Mouse (Mus musculus): Measurements from ENCODE around the gene Asic2. TPM values are rescaled to one million over a fixed set of nuclear protein-coding genes. Genes with fewer than 3 reads are reported as not detected.

Gene Asic2
- total RNA-seq, 2 experiments from 2014 or later: 52.8 to 57.6 TPM

DNA sequence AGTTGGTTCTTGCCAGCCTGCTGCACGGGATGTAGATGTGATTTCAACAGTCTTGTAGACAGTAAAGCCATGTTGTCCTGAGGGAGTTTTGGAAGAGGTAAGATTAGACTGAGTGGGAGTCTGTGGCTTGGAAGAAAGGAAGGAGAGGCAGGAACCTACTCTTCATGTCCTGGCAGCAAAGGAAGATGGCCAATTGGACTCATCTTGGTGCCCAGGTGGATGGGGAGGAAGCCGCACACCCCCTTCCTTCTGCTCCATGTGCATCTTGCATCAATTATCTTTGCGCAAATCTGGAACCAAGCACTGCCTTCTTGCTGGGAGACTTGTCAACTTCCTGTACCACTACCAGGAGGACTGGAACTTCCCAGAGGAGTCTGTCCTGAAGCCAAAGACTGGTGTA lies 403.4 kb downstream of the Asic2 start:
- no peak for DNase-seq
- intact Hi-C loops (cut with DNase I): no loop called here

GRCm38 (mm10) chr11:81560374-81560773 lies 407.9 kb downstream of the Asic2 start:
- intact Hi-C loops (cut with DNase I): no loop called here
- DNase-seq: no peak

DNA sequence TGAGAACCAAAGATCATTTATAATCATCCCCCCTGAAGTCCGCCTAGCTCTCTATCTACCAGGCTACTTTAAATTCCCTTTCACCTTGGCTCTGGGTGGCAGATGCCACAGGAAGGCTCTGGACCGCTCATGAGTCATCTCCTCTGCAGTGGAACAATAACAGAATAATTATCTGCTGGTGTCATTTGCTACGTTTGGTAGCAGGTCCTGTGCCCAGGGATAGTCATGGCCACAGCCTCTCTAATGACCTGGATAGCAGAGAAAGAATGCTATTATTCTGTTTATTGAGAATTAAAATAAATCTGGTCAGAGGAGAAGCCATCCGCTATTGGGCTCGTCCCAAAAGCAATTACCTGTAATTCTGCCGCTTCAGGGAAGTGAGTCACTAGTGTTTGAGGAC lies 425.1 kb downstream of the Asic2 start:
- DNase-seq: no peak
- intact Hi-C loops (cut with DNase I): no loop called here

DNA sequence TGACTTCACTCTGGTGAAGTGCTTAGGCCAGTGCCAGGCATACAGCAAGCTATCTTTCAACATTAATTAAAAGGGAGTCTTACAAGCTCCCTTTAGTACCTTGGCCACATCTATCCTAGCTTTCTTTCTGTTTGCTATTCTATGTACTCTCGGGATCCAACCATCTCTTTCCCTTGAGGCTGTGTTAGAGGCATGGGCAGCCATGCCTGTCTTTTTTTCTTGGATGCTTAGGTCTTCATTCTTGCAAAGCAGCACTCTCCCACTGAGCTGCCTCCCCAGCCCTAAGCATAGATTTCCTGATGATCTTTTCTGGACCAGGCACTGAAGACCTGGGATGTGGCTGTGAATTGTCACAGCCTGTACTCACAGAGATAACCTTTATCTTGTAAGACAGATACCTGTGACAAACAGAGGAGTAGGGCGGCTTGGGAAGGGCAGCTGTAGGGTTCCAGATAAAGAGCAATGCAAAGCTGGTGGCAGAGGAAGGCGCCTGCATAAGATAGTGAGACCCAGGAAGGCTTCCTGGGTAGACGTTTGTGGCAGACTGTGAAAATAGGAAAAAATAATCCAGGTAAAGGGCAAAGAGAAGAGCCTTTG lies 433.0 kb downstream of the Asic2 start:
- DNase-seq: no peak
- intact Hi-C loops (cut with DNase I): no loop called here

DNA sequence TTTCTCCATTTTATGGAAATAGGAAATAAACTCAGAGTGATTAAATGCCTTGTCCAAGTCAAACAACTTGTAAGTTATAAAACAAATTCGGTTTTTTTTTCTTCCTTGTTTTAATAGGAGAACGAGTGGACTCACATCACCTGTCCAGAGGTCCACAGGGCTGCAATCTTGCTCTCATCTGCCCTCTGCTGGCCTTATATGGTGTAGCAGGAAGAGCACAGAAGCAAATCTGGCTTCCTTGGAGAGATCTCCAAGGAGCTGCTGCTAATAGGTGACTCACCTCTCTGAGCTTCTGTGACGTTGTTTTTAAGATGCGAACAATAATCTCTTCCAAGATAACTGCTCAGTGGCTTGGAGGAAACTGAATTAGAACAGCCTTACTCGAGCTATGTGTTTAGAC lies 433.6 kb downstream of the Asic2 start:
- DNase-seq: peak; percentile 56
- intact Hi-C loops (cut with DNase I): no loop called here

DNA sequence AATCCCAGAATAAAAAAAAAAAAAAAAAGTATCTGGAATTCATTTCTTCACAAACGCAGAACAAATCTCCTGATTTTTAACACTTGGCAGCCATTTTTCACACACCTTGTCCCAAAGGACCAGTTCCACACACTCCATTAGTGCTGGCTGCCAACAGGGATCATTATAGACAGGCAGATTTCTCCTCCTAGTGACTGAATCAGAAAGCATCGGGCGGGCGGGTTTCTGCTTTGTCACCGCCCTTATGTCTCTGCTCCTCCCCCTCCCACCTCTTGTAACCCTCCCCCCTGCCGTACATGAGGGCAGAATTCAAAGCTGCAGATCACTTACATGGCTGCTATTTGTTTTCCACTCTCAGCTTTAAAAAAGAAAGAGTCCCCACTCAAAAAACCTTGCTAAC lies 436.4 kb downstream of the Asic2 start:
- intact Hi-C loops (cut with DNase I): no loop called here
- peak; percentile 50 for DNase-seq

DNA sequence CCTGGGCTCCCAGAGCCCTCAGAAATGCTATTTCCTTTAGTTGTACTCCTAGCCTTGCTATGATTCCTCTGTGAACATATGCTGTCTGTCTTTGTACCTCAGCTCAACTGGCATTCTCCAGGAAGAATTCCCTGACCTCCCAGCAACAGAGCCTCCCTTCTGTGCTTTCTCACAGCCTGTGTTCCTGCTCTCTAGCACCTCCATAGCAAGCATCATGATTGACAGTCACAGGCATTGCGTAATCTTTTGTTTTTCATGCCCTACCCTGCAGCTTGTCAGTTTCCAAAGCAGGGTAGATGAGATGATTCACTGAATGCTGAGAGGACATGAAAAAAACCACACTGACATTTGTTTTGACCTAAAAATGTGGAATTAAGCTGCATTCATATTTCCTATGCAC lies 445.3 kb downstream of the Asic2 start:
- no peak for DNase-seq
- intact Hi-C loops (cut with DNase I): no loop called here

DNA sequence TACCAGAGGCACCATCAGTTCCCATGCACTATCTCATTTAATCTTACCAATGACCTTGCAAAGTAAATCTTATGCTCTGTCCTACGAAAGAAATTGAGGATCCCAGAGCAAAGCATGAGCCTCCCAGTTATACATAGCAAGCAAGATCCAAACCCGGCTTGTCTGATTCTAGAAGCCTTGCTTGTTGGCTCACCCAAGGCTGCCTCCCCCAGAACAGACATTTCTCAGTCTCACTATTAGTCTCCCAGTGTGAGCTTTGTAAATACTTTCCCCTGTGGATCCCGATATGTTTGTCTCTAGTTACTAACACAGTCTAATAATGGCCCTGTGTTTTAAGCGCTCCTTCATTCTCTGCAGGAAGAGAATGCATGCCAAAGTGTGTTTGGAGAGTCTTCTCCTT lies 446.4 kb downstream of the Asic2 start:
- no peak for DNase-seq
- intact Hi-C loops (cut with DNase I): no loop called here

- DNase-seq: peak; percentile 33
- intact Hi-C loops (cut with DNase I): no loop called here
These were observed 450.0 kb downstream of the Asic2 start for GRCm38 (mm10) chr11:81518001-81518955.

- intact Hi-C loops (cut with DNase I): no loop called here
These were observed 452.5 kb downstream of the Asic2 start for GRCm38 (mm10) chr11:81515754-81516153.

GRCm38 (mm10) chr11:81512434-81512833 lies 455.8 kb downstream of the Asic2 start:
- intact Hi-C loops (cut with DNase I): no loop called here
- DNase-seq: peak; percentile 78

More at GRCm38 (mm10) chr11:81515754-81516153, 452.5 kb downstream of the Asic2 start:
- no peak for DNase-seq

DNA sequence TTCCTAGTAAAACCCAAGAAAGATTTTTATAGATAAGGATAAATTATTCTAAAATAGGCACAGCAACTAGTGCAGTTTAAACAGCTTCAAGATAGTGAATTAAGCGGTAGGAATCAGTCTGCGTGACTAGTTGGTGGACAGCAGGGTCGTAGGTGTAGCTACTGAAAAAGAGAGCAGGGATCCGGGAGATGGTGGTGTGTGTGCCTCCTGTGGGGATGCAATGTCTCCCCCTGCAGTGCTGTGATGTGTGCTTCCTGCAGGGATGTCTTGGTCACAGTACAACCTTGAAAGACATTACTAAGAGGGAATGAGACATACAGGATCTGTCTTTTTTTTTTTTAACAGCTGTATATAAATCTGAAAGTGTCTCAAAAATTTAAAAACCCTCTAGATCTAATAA lies 456.9 kb downstream of the Asic2 start:
- DNase-seq: no peak
- intact Hi-C loops (cut with DNase I): no loop called here

DNA sequence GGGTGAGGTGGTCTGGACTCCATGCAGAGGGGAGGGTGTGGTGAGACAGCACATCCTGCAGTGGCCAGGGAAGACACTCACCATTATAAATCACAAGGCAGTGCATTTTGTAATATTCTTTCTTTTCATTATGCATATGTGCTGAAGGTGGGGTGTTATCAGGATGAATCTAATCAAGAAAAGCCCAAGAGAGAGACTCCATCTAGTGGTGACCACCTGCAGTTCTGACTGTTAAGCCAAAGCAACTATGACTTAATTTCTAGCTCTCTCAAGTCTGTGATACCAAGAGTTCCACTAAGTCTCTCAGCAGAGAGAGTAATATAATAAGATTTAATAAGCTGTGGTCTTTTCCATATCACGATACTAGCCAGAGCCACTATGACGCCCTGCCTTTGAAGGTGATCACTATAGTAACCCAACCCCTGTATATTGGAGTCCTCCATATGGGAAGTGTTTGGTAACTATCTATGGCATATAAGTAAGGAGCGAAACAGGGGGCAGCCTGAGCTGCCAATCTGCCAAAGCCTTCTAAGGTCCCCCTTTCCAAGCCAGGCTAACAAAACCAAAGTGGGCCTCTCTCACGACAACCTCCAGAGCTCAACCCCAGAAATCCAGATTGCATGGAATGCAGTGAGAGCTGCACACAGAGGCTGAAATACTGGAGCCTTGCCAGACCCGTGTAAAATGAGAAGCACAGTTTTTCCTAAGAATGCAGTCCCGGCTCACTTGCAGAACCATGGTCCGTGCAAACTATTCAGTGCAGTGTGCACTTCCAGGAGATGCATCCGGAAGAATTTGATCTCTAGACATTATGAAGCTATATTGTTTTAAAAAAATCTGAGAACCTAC lies 459.6 kb downstream of the Asic2 start:
- DNase-seq: no peak
- intact Hi-C loops (cut with DNase I): loop anchor here (10.0 kb wide), 1 partner anchor 684 kb away; no protein-coding TSS in a partner anchor

DNA sequence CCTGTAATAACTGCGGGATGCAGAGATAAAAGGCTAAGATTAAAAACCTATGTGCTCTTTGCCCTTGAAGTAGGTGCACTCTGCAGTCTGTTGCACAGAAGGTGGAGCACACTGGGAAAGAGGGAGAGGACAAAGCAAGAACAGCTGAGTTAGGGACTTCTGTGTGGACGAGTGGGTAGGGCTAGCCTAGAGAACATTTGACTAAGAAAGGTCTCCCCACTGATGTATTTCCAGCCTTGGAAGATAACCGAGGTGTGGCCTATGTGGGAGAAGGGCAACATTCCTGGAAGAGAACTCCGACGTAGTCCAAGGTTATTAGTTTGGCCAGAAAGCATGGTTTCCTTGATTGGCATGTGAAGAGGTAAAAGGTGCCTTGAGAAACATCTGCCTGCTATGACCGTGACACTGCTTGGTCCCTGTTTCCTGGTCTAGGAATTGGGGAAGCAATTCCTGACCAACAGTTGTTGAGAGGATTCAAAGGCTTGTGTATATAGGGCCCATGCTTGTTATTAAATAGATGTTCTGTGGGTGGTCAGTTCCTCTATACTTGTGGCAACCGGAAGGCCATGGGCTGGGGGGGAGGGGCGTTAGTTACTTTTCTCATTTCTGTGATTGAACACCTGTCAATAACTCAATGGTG lies 463.3 kb downstream of the Asic2 start:
- intact Hi-C loops (cut with DNase I): loop anchor here (10.0 kb wide), 1 partner anchor 680 kb away; no protein-coding TSS in a partner anchor
- DNase-seq: no peak

- DNase-seq: no peak
- intact Hi-C loops (cut with DNase I): loop anchor here (10.0 kb wide), 1 partner anchor 677 kb away; no protein-coding TSS in a partner anchor
These were observed 466.6 kb downstream of the Asic2 start for GRCm38 (mm10) chr11:81501473-81502246.

DNA sequence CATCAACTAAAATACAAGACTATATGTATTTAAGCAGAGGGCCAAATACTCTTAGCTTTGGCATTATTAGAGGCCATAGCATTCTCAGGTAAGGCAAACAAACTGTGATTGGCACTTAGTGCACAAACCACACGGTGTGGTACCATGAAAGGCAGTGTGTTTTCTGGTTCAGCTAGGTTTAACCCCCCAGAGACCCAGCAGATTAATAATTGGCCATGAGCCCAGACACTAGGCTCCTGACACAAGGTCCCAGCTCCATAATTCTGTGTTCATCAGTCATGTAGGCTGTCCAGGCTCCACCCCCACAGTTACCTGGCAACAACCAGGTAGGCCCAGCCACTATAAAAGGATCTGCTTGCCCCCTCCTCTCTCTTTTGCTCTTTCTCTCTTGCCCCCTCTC lies 469.3 kb downstream of the Asic2 start:
- intact Hi-C loops (cut with DNase I): no loop called here
- DNase-seq: no peak

DNA sequence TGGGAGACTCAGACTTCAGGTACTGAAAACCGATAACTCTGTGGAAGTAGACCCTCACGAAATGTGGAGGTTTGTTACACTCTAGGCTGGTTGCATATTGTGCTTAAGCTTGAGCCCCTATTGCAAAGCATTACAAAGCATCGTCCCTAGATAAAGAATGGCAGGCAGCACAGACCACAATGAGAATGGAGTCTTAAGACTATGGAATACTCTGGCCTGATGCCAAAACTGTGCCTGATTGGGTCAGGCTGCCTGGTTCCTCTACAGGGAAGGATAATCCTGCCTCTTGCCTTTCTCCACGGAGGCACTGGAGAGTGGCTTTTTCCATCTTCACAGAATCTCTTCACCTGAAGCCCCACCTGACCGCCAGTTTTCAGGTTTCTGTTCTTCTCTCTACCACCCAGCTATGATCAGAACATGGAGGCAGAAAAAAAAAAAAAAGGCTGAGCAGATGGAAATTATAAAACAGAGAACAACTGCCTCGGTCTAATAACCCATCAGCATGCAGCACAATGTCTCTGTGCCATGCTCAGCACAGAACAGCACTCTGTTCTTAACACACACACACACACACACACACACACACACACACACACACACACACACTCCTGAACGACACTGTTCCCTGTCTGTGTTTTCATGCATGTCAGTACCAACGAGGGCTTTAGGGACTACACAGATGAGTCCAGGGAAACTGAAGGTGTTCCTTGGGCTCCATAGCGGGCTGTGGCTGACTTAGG lies 470.4 kb downstream of the Asic2 start:
- intact Hi-C loops (cut with DNase I): no loop called here
- DNase-seq: no peak

- intact Hi-C loops (cut with DNase I): no loop called here
- DNase-seq: no peak
These were observed 471.8 kb downstream of the Asic2 start for GRCm38 (mm10) chr11:81496446-81496845.

- intact Hi-C loops (cut with DNase I): no loop called here
- DNase-seq: no peak
These were observed 475.9 kb downstream of the Asic2 start for GRCm38 (mm10) chr11:81492351-81492750.
